Mouse (Mus musculus): Measurements from ENCODE around the gene Dnajc9. TPM values are rescaled to one million over a fixed set of nuclear protein-coding genes. Genes with fewer than 3 reads are reported as not detected.

Gene Dnajc9
- total RNA-seq, 2 experiments from 2014 or later = 24.7 to 25.4 TPM

DNA sequence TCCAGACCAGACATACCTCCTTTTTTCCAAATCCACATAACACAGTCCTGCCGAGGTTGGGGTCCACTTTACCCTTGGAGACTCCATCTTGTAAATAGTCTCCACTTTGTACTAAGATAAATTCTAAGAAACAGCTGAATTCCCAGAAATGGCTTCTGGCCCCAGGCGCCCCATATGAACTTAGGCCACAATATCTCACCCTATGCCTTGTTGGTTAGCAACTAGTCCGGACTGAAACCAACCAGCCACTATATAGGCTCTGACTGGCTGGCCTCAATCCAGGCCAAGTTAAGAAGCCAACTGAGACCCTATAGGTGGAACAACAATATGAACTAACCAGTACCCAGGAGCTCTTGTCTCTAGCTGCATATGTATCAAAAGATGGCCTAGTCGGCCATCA is 3.6 kb upstream of the Dnajc9 start:
- Histone ChIP-seq H3K4me3 (no peak overlapping the region), H3K27ac (no peak overlapping the region)
- intact Hi-C loops (cut with DNase I) = loop anchor here (5.0 kb wide), 1 partner anchor 570 kb away; the partner anchor contains the start of gene Rtraf
- no peak for TF ChIP-seq CTCF (IDR thresholded peaks at IDR 0.05)
- no peak for DNase-seq (ENCODE audit: extremely low spot score in 1 of 2, low spot score in 2 of 2)

DNA sequence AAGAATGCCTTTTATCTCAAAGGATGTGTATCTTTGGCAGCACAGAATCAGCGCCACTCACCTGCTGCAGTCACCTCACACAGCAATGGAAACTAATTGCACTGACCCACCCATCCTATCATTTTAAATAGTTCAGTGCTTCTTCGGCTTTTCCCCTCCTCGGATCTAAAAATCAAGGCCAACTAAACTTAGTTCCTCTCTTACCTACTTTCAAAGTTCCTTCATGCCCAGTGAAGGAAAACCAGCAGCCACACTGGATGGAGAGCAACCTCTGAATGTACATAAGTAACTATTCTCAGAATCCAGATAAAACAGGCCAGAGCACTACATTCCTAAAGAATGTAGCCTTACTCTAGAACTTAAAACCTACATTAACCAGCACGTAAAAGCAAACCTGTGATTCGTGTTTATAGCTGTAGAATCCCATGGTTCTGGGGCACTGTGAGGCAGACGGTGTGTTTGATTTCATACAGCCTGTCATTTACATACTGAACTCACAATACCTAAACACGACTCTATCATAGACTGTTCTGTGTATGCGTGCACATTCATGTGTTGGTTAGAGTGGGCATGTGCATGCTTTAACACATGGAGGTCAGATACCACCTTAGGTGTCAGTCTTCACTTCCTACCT is 853 bp upstream of the Dnajc9 start:
- intact Hi-C loops (cut with DNase I) = loop anchor here (5.0 kb wide), 1 partner anchor 567 kb away; the partner anchor contains the start of gene Rtraf
- H3K27ac ChIP-seq = no peak overlapping the region; the same call in 1 of the 2 replicates
- DNase-seq (ENCODE audit: extremely low spot score in 1 of 2, low spot score in 2 of 2) = no peak
- peak overlapping the region; percentile 68 for H3K4me3 ChIP-seq
- TF ChIP-seq CTCF (IDR thresholded peaks at IDR 0.05) = no peak

DNA sequence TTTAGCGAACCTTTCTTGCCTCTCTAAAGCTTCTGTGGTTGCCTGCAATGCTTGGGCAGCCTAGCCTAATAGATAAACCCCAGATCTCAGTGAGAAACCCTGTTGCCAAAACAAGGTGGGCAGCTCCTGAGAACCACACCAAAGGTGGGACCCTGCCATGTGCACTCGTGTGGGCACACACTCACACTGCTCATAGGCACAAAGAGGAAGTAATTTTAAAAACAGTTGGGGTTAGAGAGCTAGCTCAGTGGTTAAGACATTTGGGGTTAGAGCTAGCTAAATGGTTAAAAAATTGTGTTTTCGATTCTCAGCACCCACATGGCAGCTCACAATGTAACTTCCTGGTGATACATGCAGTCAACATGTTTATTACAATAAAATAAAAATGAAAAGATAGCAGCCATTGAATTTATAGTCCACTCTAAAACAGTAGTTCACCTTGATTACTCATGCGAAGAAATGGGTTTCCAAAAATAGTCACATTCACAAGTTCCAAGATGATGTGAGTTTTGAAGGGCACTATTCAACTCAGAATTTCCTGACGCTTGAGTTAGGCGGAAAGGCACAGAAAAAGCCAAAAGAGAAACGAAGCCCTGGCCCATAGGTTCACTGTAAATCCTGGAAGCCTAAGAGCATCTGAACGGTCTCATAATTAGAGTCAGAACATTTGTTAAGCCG is 8.8 kb downstream of the Dnajc9 start:
- no peak for DNase-seq (ENCODE audit: extremely low spot score in 1 of 2, low spot score in 2 of 2)
- TF ChIP-seq CTCF (IDR thresholded peaks at IDR 0.05) = no peak
- H3K4me3 ChIP-seq = no peak overlapping the region
- intact Hi-C loops (cut with DNase I) = no loop called here
- H3K27ac ChIP-seq = no peak overlapping the region

DNA sequence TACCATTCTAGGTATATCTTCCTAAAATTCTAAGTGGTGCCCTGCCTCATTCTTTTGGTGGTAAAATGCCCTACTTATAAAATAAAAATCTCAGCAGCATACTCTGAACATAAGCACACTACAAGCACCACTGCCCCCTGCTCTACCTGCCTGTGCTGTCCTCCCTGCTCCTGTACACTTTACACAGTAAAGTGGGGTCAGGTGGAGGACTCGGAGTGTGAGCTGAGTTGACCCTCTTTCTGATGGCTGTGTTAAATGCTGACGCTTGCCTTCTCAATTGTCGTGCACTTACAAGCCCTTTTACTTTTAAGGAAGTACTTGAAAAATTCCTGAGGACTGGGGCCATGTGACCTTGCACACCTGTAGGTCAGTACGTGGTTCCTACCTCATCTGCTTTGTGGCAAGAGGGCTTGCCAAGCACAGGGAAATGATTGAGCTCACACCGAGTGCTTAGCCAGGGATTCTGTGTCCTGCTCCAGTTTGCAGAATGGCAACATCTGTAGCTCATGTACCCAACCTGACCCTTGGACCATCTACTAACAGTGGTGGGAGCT is 9.5 kb downstream of the Dnajc9 start:
- intact Hi-C loops (cut with DNase I) = no loop called here
- TF ChIP-seq CTCF (IDR thresholded peaks at IDR 0.05) = no peak
- DNase-seq (ENCODE audit: extremely low spot score in 1 of 2, low spot score in 2 of 2) = no peak
- H3K4me3 ChIP-seq = no peak overlapping the region
- no peak overlapping the region for H3K27ac ChIP-seq

DNA sequence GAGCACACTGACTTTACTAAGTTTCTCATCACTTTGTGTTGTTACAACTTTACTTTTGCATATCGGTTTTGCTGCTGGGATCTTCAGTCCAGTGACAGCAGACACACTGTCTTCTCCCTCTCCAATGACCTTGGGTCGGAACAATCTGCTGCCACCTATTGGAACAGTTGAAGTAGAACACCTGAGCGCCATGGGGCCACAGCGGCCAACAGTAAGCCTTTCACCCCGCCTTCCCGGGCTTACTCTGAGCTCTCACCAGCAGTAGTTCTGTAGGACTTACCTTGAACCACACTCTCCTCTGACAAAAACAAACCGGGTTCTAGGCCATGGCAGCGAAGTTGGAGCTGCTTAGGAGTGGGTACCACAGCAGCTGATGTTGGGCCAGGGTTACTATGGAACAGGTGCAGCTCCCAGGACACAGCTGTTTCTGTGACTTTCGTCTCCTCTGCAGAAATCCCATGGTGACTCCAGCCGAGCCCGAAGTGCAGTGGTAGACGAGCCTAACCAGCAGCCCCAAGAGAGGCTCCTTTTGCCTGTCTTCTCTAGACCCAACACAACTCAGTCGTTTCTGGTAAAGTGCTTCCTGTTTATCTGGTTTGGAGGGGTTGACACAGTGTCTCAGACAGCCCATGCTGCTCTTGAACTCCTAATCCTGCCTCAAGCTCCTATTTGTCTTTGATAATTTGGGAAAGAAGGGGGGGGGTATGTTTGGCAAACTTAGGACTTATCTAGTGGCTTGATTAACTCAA is 10.2 kb downstream of the Dnajc9 start:
- H3K4me3 ChIP-seq = no peak overlapping the region
- no peak overlapping the region for H3K27ac ChIP-seq
- intact Hi-C loops (cut with DNase I) = no loop called here
- peak; percentile 50 for TF ChIP-seq CTCF (IDR thresholded peaks at IDR 0.05)
- DNase-seq (ENCODE audit: extremely low spot score in 1 of 2, low spot score in 2 of 2) = no peak

DNA sequence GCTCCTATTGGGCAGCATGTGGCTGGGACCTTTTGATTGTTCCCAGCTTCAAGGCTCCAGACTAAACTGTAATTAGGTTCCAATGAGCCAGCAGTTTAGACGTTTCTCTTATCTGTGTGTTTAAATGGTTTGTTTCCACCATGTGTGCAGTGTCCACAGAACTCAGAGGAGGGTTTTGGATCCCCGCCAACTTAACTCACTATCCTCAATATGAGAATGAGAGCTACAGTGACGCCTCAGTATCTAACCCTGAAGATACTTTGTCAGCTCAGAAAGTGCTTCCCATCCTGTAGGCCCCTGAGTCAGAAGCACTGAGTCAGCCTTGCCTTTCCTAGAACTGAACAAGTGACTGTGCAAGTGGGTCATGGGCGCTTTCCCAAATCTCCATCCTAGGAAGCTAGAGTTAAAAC is 11.6 kb downstream of the Dnajc9 start:
- intact Hi-C loops (cut with DNase I) = no loop called here
- no peak for DNase-seq (ENCODE audit: extremely low spot score in 1 of 2, low spot score in 2 of 2)
- no peak for TF ChIP-seq CTCF (IDR thresholded peaks at IDR 0.05)
- Histone ChIP-seq H3K4me3 (no peak overlapping the region), H3K27ac (no peak overlapping the region)

DNA sequence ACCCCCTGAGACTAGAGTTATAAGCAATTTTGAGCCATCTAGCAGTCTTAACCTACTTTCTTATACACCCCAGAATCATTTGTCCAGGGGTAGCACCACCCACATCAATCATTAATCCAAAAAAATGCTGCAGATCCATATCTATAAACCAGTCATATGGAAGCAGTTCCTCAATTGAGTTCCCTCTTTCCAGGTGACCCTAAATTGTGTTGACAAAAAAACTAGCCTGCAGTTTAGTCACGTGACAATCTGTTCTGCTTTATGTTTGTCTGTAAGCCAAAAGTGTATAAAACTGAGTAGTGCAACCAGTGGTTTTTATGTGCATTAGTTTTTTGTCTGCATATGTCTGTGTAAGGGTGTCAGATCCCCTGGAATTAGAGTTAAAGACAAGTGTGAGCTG is 16.9 kb downstream of the Dnajc9 start:
- H3K27ac ChIP-seq = no peak overlapping the region
- intact Hi-C loops (cut with DNase I) = no loop called here

DNA sequence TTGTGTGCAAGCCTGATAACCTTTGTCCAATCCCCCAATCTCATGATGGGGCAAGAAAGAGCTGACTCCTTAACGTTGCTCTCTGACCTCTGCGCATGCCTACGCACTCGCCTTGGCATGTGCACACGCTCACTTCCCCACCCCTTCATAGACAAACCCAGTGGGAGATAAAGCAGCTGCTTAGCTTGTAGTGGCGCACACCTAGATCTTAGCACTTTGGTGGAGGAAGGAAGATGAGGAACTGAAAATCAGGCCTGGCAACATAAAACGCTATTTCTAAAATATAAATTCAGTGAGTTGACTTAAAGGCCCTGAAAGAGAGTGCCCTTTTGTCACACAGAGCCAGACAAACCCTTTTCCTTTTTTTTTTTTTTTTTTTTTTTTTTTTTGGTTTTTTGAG is 17.9 kb downstream of the Dnajc9 start:
- H3K27ac ChIP-seq = no peak overlapping the region
- no peak for DNase-seq (ENCODE audit: extremely low spot score in 1 of 2, low spot score in 2 of 2)
- no peak overlapping the region for H3K4me3 ChIP-seq
- intact Hi-C loops (cut with DNase I) = no loop called here
- TF ChIP-seq CTCF (IDR thresholded peaks at IDR 0.05) = no peak

More for the DNA sequence above, 16.9 kb downstream of the Dnajc9 start:
- no peak for DNase-seq (ENCODE audit: extremely low spot score in 1 of 2, low spot score in 2 of 2)
- no peak overlapping the region for H3K4me3 ChIP-seq
- no peak for TF ChIP-seq CTCF (IDR thresholded peaks at IDR 0.05)

DNA sequence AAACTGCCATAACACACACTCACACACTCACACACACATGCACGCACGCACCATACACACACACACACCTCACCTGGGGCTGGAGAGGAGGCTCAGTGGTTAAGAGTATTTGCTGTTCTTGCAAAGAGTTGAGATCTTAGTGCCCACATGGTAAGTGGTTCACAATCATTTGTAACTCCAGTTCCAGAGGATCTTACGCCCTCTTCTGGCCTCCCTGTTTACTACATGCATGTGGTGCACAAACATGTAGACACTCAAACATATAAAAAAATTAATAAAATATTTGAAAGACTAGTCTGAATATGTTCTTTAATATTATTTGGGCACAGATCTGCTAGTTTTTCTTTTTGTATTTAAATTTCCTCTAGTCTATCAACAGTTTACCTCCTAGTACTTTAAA is 20.4 kb downstream of the Dnajc9 start:
- intact Hi-C loops (cut with DNase I) = no loop called here
- no peak overlapping the region for H3K4me3 ChIP-seq
- DNase-seq (ENCODE audit: extremely low spot score in 1 of 2, low spot score in 2 of 2) = no peak
- H3K27ac ChIP-seq = no peak overlapping the region
- no peak; the same call in 1 of the 2 replicates for TF ChIP-seq CTCF (IDR thresholded peaks at IDR 0.05)

DNA sequence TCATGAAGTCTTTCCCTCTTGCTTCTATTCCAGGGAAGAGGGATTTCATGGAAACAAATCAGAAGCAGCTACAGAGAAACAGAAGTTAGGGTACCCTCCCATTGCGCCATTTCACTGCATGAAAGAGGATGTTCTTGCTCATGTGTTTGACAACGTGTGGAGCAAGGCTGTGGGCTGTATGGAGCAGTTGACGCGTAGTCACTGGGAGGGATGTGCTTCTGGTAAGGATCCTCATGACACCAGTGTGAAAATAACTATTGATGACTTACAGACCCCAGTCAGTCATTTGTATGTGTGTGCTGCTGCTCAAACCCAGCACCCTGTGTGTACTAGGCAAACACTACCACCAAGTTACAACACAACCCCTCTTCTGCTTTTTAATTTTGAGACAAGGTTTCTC is 25.5 kb downstream of the Dnajc9 start:
- Histone ChIP-seq H3K4me3 (no peak overlapping the region), H3K27ac (no peak overlapping the region)
- intact Hi-C loops (cut with DNase I) = no loop called here
- DNase-seq (ENCODE audit: extremely low spot score in 1 of 2, low spot score in 2 of 2) = no peak
- TF ChIP-seq CTCF (IDR thresholded peaks at IDR 0.05) = no peak

DNA sequence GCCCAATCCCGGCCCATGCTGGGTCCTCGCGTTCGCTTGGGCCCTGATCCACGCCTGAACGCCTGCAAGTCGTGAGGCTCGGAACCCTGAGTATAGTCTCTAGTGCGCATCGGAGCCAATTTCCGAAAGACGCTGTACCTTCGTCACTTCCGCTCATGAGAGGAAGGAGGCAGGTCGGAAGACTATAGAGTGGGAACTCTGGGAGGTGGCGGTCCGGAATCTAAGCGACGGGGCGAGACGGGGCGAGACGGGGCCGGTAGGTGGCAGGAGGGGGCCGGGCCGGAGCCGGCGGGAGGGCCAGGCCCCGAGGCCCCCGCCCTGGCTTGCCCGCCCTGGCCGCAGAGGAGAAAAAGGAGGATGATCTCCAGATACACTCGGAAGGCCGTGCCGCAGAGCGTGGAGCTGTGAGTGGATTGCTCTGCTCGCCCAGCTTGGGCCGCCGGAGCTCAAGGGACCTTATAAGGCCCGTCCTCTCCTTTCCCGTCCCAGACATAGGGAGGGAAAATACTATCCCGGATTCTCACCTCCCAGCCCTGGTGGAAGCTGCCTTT is 40.6 kb downstream of the Dnajc9 start, which contains the start of the genes Ecd and Fam149b:
Gene Ecd (minus strand): TSS at position 131 of the 551 bp plus-strand sequence.
Gene Fam149b (plus strand): TSS at position 172 of the 551 bp plus-strand sequence.
- TF ChIP-seq CTCF (IDR thresholded peaks at IDR 0.05) = peak; percentile 50
- Histone ChIP-seq H3K4me3 (peak within 1 kb of the TSS; percentile 97), H3K27ac (peak within 1 kb of the TSS; percentile 94)
- intact Hi-C loops (cut with DNase I) = loop anchor here (1.0 kb wide), 1 partner anchor 45 kb away; the partner anchor contains the start of gene Mrps16
- peak; percentile 90 for DNase-seq (ENCODE audit: extremely low spot score in 1 of 2, low spot score in 2 of 2)
